Mouse (Mus musculus) lung, embryonic 14.5 days (tissue): ENCODE results near the gene Drap1. TPM values are rescaled to one million over a fixed set of nuclear protein-coding genes. Genes with fewer than 3 reads are reported as not detected.
A peak's percentile ranks its signal among the peaks of the same experiment; 100 is the strongest.
"Not testable (repeated sequence)": the region's sequence is repeated elsewhere in the genome, so short reads cannot be mapped to it uniquely, and the experiment has no call there.

Experiments
- ATAC-seq: fragments of 200-750 bp; cut with Nextera tagmentation; 2 replicates; pipeline ENCODE4 v1.8.0; 2017; ENCODE audit warnings: mild to moderate bottlenecking, moderate TSS enrichment, moderate library complexity; ENCODE audit not compliant: insufficient read depth
- DNase-seq: peaks from one replicate; pipeline ENCODE4 v3.0.0-alpha.2; 2015
- H3K27ac ChIP-seq: fragments of 300-500 bp; sonication (generic); 2 replicates; pipeline ENCODE4 v1.5.1; 2014; ENCODE audit warnings: low read depth, mild to moderate bottlenecking, moderate library complexity
- H3K27me3 ChIP-seq: fragments of 300-500 bp; sonication (generic); 2 replicates; pipeline ENCODE4 v1.6.1; 2014; ENCODE audit warnings: low read length, control low read depth; ENCODE audit not compliant: insufficient read depth
- H3K36me3 ChIP-seq: fragments of 300-500 bp; sonication (generic); 2 replicates; pipeline ENCODE4 v1.6.1; 2014; ENCODE audit warnings: control low read depth; ENCODE audit not compliant: insufficient read depth
- H3K4me1 ChIP-seq: fragments of 300-500 bp; sonication (generic); 2 replicates; pipeline ENCODE4 v1.6.1; 2014; ENCODE audit warnings: antibody characterized with exemption, control low read depth; ENCODE audit not compliant: insufficient read depth
- H3K4me2 ChIP-seq: fragments of 300-500 bp; sonication (generic); 2 replicates; pipeline ENCODE4 v1.6.1; 2014; ENCODE audit warnings: mild to moderate bottlenecking
- H3K4me3 ChIP-seq: fragments of 300-500 bp; sonication (generic); 2 replicates; pipeline ENCODE4 v1.5.1; 2014; ENCODE audit warnings: low read depth, low read length
- H3K9ac ChIP-seq: fragments of 300-500 bp; sonication (generic); 2 replicates; pipeline ENCODE4 v1.6.1; 2014
- H3K9me3 ChIP-seq: fragments of 300-500 bp; sonication (generic); 2 replicates; pipeline ENCODE4 v1.6.1; 2016; ENCODE audit warnings: low read depth, low read length, control low read depth
- CTCF ChIP-seq: IDR thresholded peaks from 2 replicates; pipeline ENCODE4 v1.5.1; 2016; ENCODE audit warnings: antibody characterized with exemption, low read depth
- WGBS: fragments of 180-500 bp; shearing (Covaris S2); extraction: QIAGEN DNeasy Blood & Tissue Kit; methylation state at CpG from one replicate; pipeline ENCODE4 v1.1.7; 2014; 5-methylcytosine and 5-hydroxymethylcytosine counted together
- polyA plus RNA-seq: library from polyadenylated mRNA; unstranded; fragments of >200 nt; fragmentation: Nextera tagmentation; extraction: Ambion mirVana; gene quantifications from 2 replicates; pipeline ENCODE4 v1.2.1, GENCODE M21; 2014

Drap1 gene
- polyA plus RNA-seq, 1 experiment from 2014 or later: 217 TPM

- no peaks in the 10 kb centered on the region for H3K4me1 ChIP-seq
- H3K4me3 ChIP-seq: peak overlapping the region; percentile 56; the same call in 1 of the 2 replicates
- ATAC-seq (no peak), DNase-seq (no peak)
- no peak for TF ChIP-seq CTCF
- WGBS: 77% methylated on average over 13 of the region's 13 CpGs
- H3K9ac ChIP-seq: no peak overlapping the region; the same call in 1 of the 2 replicates
- H3K36me3 ChIP-seq: no peaks in the 10 kb centered on the region
- no peak overlapping the region; the same call in 1 of the 2 replicates for H3K27ac ChIP-seq
- H3K9me3 ChIP-seq: no peaks in the 10 kb centered on the region
- no peaks in the 10 kb centered on the region for H3K27me3 ChIP-seq
- H3K4me2 ChIP-seq: peak overlapping the region; percentile 89
These were observed 16.4 kb downstream of the Drap1 start for GRCm38 (mm10) chr19:5408057-5409001.

GRCm38 (mm10) chr19:5407133-5407532 lies 17.6 kb downstream of the Drap1 start:
- H3K4me1 ChIP-seq: no peaks in the 10 kb centered on the region
- H3K9ac ChIP-seq: peak overlapping the region; percentile 67
- H3K9me3 ChIP-seq: no peaks in the 10 kb centered on the region
- peak; percentile 66 for TF ChIP-seq CTCF
- 19% methylated on average over 7 of the region's 7 CpGs for WGBS
- H3K27ac ChIP-seq: peak overlapping the region; percentile 93
- peak overlapping the region; percentile 56 for H3K4me3 ChIP-seq
- peak overlapping the region; percentile 89 for H3K4me2 ChIP-seq
- no peaks in the 10 kb centered on the region for H3K36me3 ChIP-seq
- DNase-seq (peak; percentile 88), ATAC-seq (peak; percentile 57; the same call in 1 of the 2 replicates)
- H3K27me3 ChIP-seq: no peaks in the 10 kb centered on the region

GRCm38 (mm10) chr19:5406531-5407126 lies 18.1 kb downstream of the Drap1 start:
- TF ChIP-seq CTCF: 0 out of 2 replicates have a peak, but pooled peaks have one; percentile 13
- peak; percentile 63 for DNase-seq
- not testable (repeated sequence) for H3K9me3 ChIP-seq, H3K4me1 ChIP-seq, H3K36me3 ChIP-seq, H3K27me3 ChIP-seq
- peak; percentile 86 for ATAC-seq
- H3K4me3 ChIP-seq: peak overlapping the region; percentile 56
- H3K4me2 ChIP-seq: peak overlapping the region; percentile 89
- WGBS: 12% methylated on average over 22 of the region's 25 CpGs
- peak overlapping the region; percentile 67 for H3K9ac ChIP-seq
- peak overlapping the region; percentile 93 for H3K27ac ChIP-seq

GRCm38 (mm10) chr19:5405924-5406323 lies 18.9 kb downstream of the Drap1 start:
- DNase-seq (peak; percentile 27), ATAC-seq (no peak)
- Histone ChIP-seq H3K4me2 (peak overlapping the region; percentile 64), H3K4me1 (no peaks in the 10 kb centered on the region), H3K9me3 (no peaks in the 10 kb centered on the region), H3K9ac (peak overlapping the region; percentile 46), H3K27me3 (no peaks in the 10 kb centered on the region), H3K27ac (peak overlapping the region; percentile 42; the same call in 1 of the 2 replicates), H3K4me3 (peak overlapping the region; percentile 38), H3K36me3 (no peaks in the 10 kb centered on the region)
- no peak for TF ChIP-seq CTCF
- WGBS: 27% methylated on average over 7 of the region's 7 CpGs

- no peaks in the 10 kb centered on the region for H3K36me3 ChIP-seq
- DNase-seq: no peak
These were observed 22.5 kb downstream of the Drap1 start, which contains the start of gene Tsga10ip for GRCm38 (mm10) chr19:5402293-5402692. TSS of gene Tsga10ip (minus strand) at chr19:5402526.

GRCm38 (mm10) chr19:5401073-5401472 lies 23.7 kb downstream of the Drap1 start:
- WGBS: 69% methylated on average over 4 of the region's 4 CpGs
- not testable (repeated sequence) for H3K4me2 ChIP-seq, DNase-seq, H3K36me3 ChIP-seq, ATAC-seq, H3K9me3 ChIP-seq, H3K9ac ChIP-seq, H3K27ac ChIP-seq, H3K27me3 ChIP-seq, H3K4me1 ChIP-seq, H3K4me3 ChIP-seq

More at GRCm38 (mm10) chr19:5402293-5402692, 22.5 kb downstream of the Drap1 start, which contains the start of gene Tsga10ip:
- no peaks in the 10 kb centered on the region for H3K27me3 ChIP-seq
- no peaks in the 10 kb centered on the region for H3K4me1 ChIP-seq
- H3K9ac ChIP-seq: no peak within 1 kb of the TSS
- TF ChIP-seq CTCF: peak; percentile 19; the same call in 1 of the 2 replicates
- 68% methylated on average over 8 of the region's 8 CpGs for WGBS
- no peak within 1 kb of the TSS for H3K27ac ChIP-seq
- no peak within 1 kb of the TSS for H3K4me2 ChIP-seq
- no peak within 1 kb of the TSS for H3K4me3 ChIP-seq
- ATAC-seq: no peak
- H3K9me3 ChIP-seq: no peaks in the 10 kb centered on the region

GRCm38 (mm10) chr19:5395371-5395770 lies 29.4 kb downstream of the Drap1 start:
- TF ChIP-seq CTCF: no peak
- DNase-seq: no peak
- Histone ChIP-seq H3K4me1 (no peaks in the 10 kb centered on the region), H3K27ac (no peak overlapping the region), H3K4me3 (no peak overlapping the region), H3K36me3 (no peaks in the 10 kb centered on the region), H3K9ac (no peak overlapping the region), H3K27me3 (no peaks in the 10 kb centered on the region), H3K9me3 (no peaks in the 10 kb centered on the region), H3K4me2 (no peak overlapping the region)
- no peak for ATAC-seq
- 74% methylated on average over 4 of the region's 4 CpGs for WGBS
